Mouse (Mus musculus) natural killer cell, adult 2 months (primary cell): ENCODE data around the gene Ppm1m.

Experiments
- DNase-seq, 2 experiments: peaks; one replicate each; pipeline ENCODE4 v3.0.0; 2022; ENCODE audit warnings: low spot score in 2 of 2

The Ppm1m gene

GRCm38 (mm10) chr9:106220894-106221523 lies 21.5 kb upstream of the Ppm1m start:
- no peak for DNase-seq

- no peak for DNase-seq
Measured at GRCm38 (mm10) chr9:106216971-106217370, 17.4 kb upstream of the Ppm1m start.

GRCm38 (mm10) chr9:106215341-106216125 lies 16.0 kb upstream of the Ppm1m start:
- DNase-seq, result peak; percentile 35 to 60

GRCm38 (mm10) chr9:106212594-106212981 lies 13.0 kb upstream of the Ppm1m start:
- DNase-seq, result no peak

- DNase-seq, result peak; percentile 82 to 88
Measured at GRCm38 (mm10) chr9:106211680-106212593, 12.4 kb upstream of the Ppm1m start.

- no peak for DNase-seq
Measured at GRCm38 (mm10) chr9:106210853-106211609, 11.5 kb upstream of the Ppm1m start.

- DNase-seq, result no peak
Measured at GRCm38 (mm10) chr9:106209954-106210353, 10.4 kb upstream of the Ppm1m start.

GRCm38 (mm10) chr9:106208181-106208580 lies 8.6 kb upstream of the Ppm1m start:
- no peak for DNase-seq

GRCm38 (mm10) chr9:106206515-106206914 lies 7.0 kb upstream of the Ppm1m start:
- DNase-seq, result no peak

- no peak for DNase-seq
Measured at GRCm38 (mm10) chr9:106205713-106206290, 6.3 kb upstream of the Ppm1m start.

- peak in 1 of 2 experiments; percentile 35 for DNase-seq
Measured at GRCm38 (mm10) chr9:106203990-106204851, 4.7 kb upstream of the Ppm1m start.

GRCm38 (mm10) chr9:106202819-106203636 lies 3.5 kb upstream of the Ppm1m start, which contains the start of gene Twf2:
Gene Twf2, plus strand, starts transcription at chr9:106203108.
- DNase-seq, result peak; percentile 85 to 88

- DNase-seq, result no peak
Measured at GRCm38 (mm10) chr9:106201895-106202294, 2.3 kb upstream of the Ppm1m start.

GRCm38 (mm10) chr9:106198962-106199458 lies 536 bp downstream of the Ppm1m start:
- DNase-seq, result peak; percentile 61

- no peak for DNase-seq
Measured at GRCm38 (mm10) chr9:106197732-106198131, 1.8 kb downstream of the Ppm1m start.

GRCm38 (mm10) chr9:106197081-106197713 lies 2.3 kb downstream of the Ppm1m start:
- DNase-seq, result no peak

- DNase-seq, result no peak
Measured at GRCm38 (mm10) chr9:106195693-106196092, 3.9 kb downstream of the Ppm1m start.
